Comparison of ENCODE assay signal across 19 mouse cellular contexts in genomic region chr8:122421376-122422070, GRCm38 (mm10). TPM values are rescaled to one million over a fixed set of nuclear protein-coding genes. Genes with fewer than 3 reads are reported as not detected.
DNase-seq lines count a peak whose midpoint lies in the region; ATAC-seq and TF ChIP-seq lines count a peak whose summit lies in the region.
"Had no signal": no experiment of that assay in that cellular context is flagged by ENCODE, and none has a peak within 500 bp of the region (broad histone marks: within the 10 kb centered on the region; RNA-seq: fewer than 3 reads in every experiment).

Gene Il17c (plus strand): TSS chr8:122422020.

- ATAC-seq in cerebellum, adult (ENCODE audit: insufficient number of reproducible peaks, low FRiP score, low TSS enrichment), result no peak
- ATAC-seq in kidney, embryonic 14.5 days (ENCODE audit: low FRiP score, low TSS enrichment), result no peak
- peak; percentile 92 for ATAC-seq in intestine, postnatal 0 days
- ATAC-seq in stomach, postnatal 0 days (ENCODE audit: low FRiP score, low TSS enrichment), result peak; percentile 92
- ATAC-seq in forebrain, embryonic 11.5 days (replicated peaks; ENCODE audit: low FRiP score), result no peak
- ATAC-seq: forebrain, embryonic 15.5 days; hindbrain, embryonic 16.5 days had no signal

- no peak within 1 kb of the TSS for H3K4me3 ChIP-seq in kidney, embryonic 14.5 days (ENCODE audit: low read length)
- no peak within 1 kb of the TSS for H3K4me3 ChIP-seq in intestine, postnatal 0 days (ENCODE audit: low read depth, low read length)
- H3K4me3 ChIP-seq in stomach, postnatal 0 days (ENCODE audit: low read depth, low read length), result no peak within 1 kb of the TSS
- no peak within 1 kb of the TSS for H3K4me3 ChIP-seq in forebrain, embryonic 11.5 days (ENCODE audit: low read depth, low read length)
- H3K4me3 ChIP-seq: erythroblast, embryonic 14.5 days; forebrain, embryonic 15.5 days; left cerebral cortex, adult 2 months had no signal

- no peak within 1 kb of the TSS for H3K9ac ChIP-seq in kidney, embryonic 14.5 days (ENCODE audit: low read depth, low read length)
- no peak within 1 kb of the TSS for H3K9ac ChIP-seq in intestine, postnatal 0 days (ENCODE audit: low read depth, low read length)
- H3K9ac ChIP-seq in stomach, postnatal 0 days (ENCODE audit: low read length), result no peak within 1 kb of the TSS
- H3K9ac ChIP-seq in forebrain, embryonic 11.5 days (ENCODE audit: low read length), result no peak within 1 kb of the TSS
- H3K9ac ChIP-seq: forebrain, embryonic 15.5 days; lung, embryonic 14.5 days had no signal

- H3K9me3 ChIP-seq in kidney, embryonic 14.5 days (ENCODE audit: control insufficient read depth, low read length), result no peaks in the 10 kb centered on the region
- H3K9me3 ChIP-seq in intestine, postnatal 0 days (ENCODE audit: control insufficient read depth), result no peaks in the 10 kb centered on the region
- H3K9me3 ChIP-seq in stomach, postnatal 0 days (ENCODE audit: control insufficient read depth, low read length), result no peaks in the 10 kb centered on the region
- no peaks in the 10 kb centered on the region for H3K9me3 ChIP-seq in forebrain, embryonic 11.5 days (ENCODE audit: control insufficient read depth, low read length)
- H3K9me3 ChIP-seq: forebrain, embryonic 15.5 days had no signal

- H3K27ac ChIP-seq in kidney, embryonic 14.5 days (ENCODE audit: low read depth, low read length), result no peak within 1 kb of the TSS
- peak within 1 kb of the TSS; percentile 17; the same call in 1 of the 2 replicates for H3K27ac ChIP-seq in intestine, postnatal 0 days (ENCODE audit: low read depth, low read length)
- peak within 1 kb of the TSS; percentile 37; the same call in 1 of the 2 replicates for H3K27ac ChIP-seq in stomach, postnatal 0 days (replicated peaks)
- H3K27ac ChIP-seq in forebrain, embryonic 11.5 days (ENCODE audit: low read depth, low read length), result no peak within 1 kb of the TSS
- H3K27ac ChIP-seq: forebrain, embryonic 15.5 days; left cerebral cortex, adult 2 months had no signal

- WGBS in kidney, embryonic 14.5 days, result 80% methylated on average over 14 of the region's 14 CpGs
- WGBS in intestine, postnatal 0 days, result 36% methylated on average over 14 of the region's 14 CpGs
- WGBS in stomach, postnatal 0 days, result 61% methylated on average over 14 of the region's 14 CpGs
- WGBS in forebrain, embryonic 11.5 days, result 90% methylated on average over 14 of the region's 14 CpGs

- no peak for TF ChIP-seq CTCF in intestine, postnatal 0 days (IDR thresholded peaks at IDR 0.05; ENCODE audit: low read depth)
- no peak for TF ChIP-seq CTCF in stomach, postnatal 0 days (IDR thresholded peaks at IDR 0.05; ENCODE audit: low read depth)

- H3K4me2 ChIP-seq in kidney, embryonic 14.5 days (replicated peaks; ENCODE audit: low read depth, low read length), result no peak within 1 kb of the TSS
- no peak within 1 kb of the TSS for H3K4me2 ChIP-seq in intestine, postnatal 0 days (replicated peaks; ENCODE audit: low read depth)
- H3K4me2 ChIP-seq in stomach, postnatal 0 days (replicated peaks; ENCODE audit: low read depth), result no peak within 1 kb of the TSS
- no peak within 1 kb of the TSS for H3K4me2 ChIP-seq in forebrain, embryonic 11.5 days (ENCODE audit: low read depth, low read length, severe bottlenecking)
- H3K4me2 ChIP-seq: forebrain, embryonic 15.5 days; liver, embryonic 11.5 days; lung, embryonic 14.5 days had no signal

- H3K4me1 ChIP-seq in kidney, embryonic 14.5 days (ENCODE audit: control insufficient read depth, insufficient read depth, low read length), result no peaks in the 10 kb centered on the region
- H3K4me1 ChIP-seq in intestine, postnatal 0 days (replicated peaks; ENCODE audit: control insufficient read depth, insufficient read depth, low read length), result peaks cover 7% of the 10 kb centered on the region; the same call in 1 of the 2 replicates
- no peaks in the 10 kb centered on the region for H3K4me1 ChIP-seq in stomach, postnatal 0 days (replicated peaks; ENCODE audit: control insufficient read depth, insufficient read depth)
- H3K4me1 ChIP-seq in forebrain, embryonic 11.5 days (replicated peaks; ENCODE audit: control insufficient read depth, insufficient read depth, low read length), result no peaks in the 10 kb centered on the region
- H3K4me1 ChIP-seq: forebrain, embryonic 15.5 days had no signal

- peaks cover 28% of the 10 kb centered on the region for H3K36me3 ChIP-seq in kidney, embryonic 14.5 days (ENCODE audit: control insufficient read depth, insufficient read depth, low read length)
- peaks cover 40% of the 10 kb centered on the region; the same call in 1 of the 2 replicates for H3K36me3 ChIP-seq in intestine, postnatal 0 days (ENCODE audit: control insufficient read depth, insufficient read depth)
- 0 out of 2 replicates have a peak, but pooled peaks cover 5% of the 10 kb centered on the region for H3K36me3 ChIP-seq in stomach, postnatal 0 days (ENCODE audit: control insufficient read depth, insufficient read depth, low read length)
- peaks cover 4% of the 10 kb centered on the region; the same call in 1 of the 2 replicates for H3K36me3 ChIP-seq in forebrain, embryonic 11.5 days (ENCODE audit: control insufficient read depth, insufficient read depth, low read length)

- TF ChIP-seq EP300 in stomach, postnatal 0 days (optimal IDR thresholded peaks at IDR 0.05), result no peak

- no peaks in the 10 kb centered on the region for H3K27me3 ChIP-seq in kidney, embryonic 14.5 days (ENCODE audit: control insufficient read depth, insufficient read depth, low read length)
- H3K27me3 ChIP-seq in intestine, postnatal 0 days (replicated peaks; ENCODE audit: control insufficient read depth, insufficient read depth, low read length), result no peaks in the 10 kb centered on the region
- no peaks in the 10 kb centered on the region for H3K27me3 ChIP-seq in stomach, postnatal 0 days (ENCODE audit: control insufficient read depth, insufficient read depth, low read length)
- H3K27me3 ChIP-seq in forebrain, embryonic 11.5 days (ENCODE audit: control insufficient read depth, insufficient read depth, low read length), result no peaks in the 10 kb centered on the region
- H3K27me3 ChIP-seq: forebrain, embryonic 15.5 days had no signal

- DNase-seq in cerebellum, postnatal 25 days, result peak; percentile 40 to 66
- peak; percentile 35 to 57 for DNase-seq in kidney, postnatal 36 days
- DNase-seq in stomach, postnatal 0 days (ENCODE audit: low spot score), result peak; percentile 90
- DNase-seq in forebrain, embryonic 11.5 days (ENCODE audit: low spot score), result no peak
- DNase-seq: B cell, adult 2 months; gastrocnemius, postnatal 25 days; layer of hippocampus, adult 9-11 months; left cerebral cortex, postnatal 4 days; lung, embryonic 14.5 days; retina, postnatal 1 day; right cerebral cortex, postnatal 4 days had no signal

RNA-seq across cellular contexts. Expression of gene Il17c, which starts in this region (rescaled TPM):
- not detected in 2 replicates for polyA plus RNA-seq in kidney, embryonic 14.5 days (2014; fragmentation: Nextera tagmentation; extraction: Ambion mirVana)
- polyA plus RNA-seq in intestine, postnatal 0 days (2015; fragmentation: Nextera tagmentation; extraction: Ambion mirVana), result not detected in 2 replicates
- 0.15 and 0.32 TPM in 2 replicates for polyA plus RNA-seq in stomach, postnatal 0 days (2015; fragmentation: Nextera tagmentation; extraction: Ambion mirVana)
- not detected in 2 replicates for polyA plus RNA-seq in forebrain, embryonic 11.5 days (2014; fragmentation: Nextera tagmentation; extraction: Ambion mirVana)
- polyA plus RNA-seq: erythroblast, embryonic 14.5 days; forebrain, embryonic 15.5 days; hindbrain, embryonic 16.5 days; liver, embryonic 11.5 days; lung, embryonic 14.5 days had no signal

Comparison
In these comparisons a context has a peak if more than half of its experiments do, and no peak if none do; other contexts are left out.
1. Peak in ATAC-seq and H3K27ac ChIP-seq in intestine, postnatal 0 days; RNA of the gene not detected or under 1 TPM.
2. Peak in DNase-seq, ATAC-seq and H3K27ac ChIP-seq in stomach, postnatal 0 days; RNA of the gene not detected or under 1 TPM.